Mouse (Mus musculus): ENCODE measurements around the gene Oscp1.

Oscp1 gene

DNA sequence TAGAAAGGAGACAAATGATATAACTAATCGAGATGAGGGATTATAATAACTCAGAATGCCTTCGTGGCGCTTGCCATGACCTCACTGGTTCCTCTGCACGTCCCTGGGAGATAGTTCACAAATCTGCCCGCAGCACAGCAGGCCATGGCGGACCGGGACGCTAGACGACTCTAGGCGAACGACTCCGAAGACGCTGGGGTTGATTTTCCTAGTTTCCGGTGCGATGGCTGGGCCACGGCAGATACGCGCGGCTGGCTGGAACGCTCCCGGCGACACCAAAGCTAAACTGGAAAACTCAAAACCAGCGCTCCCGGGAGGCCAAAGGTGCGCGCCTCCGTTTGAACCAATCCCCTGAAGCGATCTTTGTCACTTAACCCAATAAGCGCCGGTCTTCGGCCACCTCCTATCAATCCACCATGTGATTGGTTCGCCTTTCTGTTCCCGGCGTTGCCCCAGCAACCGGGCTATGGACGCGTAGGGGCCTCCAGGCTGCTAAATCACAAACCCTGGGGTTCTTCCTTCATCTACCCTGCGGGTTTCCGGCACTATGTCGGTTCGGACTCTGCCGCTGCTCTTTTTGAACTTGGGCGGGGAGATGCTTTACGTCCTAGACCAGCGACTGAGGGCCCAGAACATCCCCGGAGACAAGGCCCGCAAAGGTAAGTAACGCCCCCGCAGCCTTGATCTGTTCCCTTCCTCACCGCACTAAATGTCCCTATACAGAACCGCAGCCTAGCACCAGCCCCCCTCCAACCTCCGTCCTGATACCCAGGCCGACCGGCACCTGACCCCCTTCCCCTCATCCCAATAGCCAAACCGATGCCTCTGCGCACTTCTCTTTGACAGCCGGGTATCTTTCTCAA lies at the start of gene Oscp1:
Oscp1 (plus strand) TSS at position 432 of the 863 bp plus-strand sequence.
- DNase-seq, result peak; percentile 95

DNA sequence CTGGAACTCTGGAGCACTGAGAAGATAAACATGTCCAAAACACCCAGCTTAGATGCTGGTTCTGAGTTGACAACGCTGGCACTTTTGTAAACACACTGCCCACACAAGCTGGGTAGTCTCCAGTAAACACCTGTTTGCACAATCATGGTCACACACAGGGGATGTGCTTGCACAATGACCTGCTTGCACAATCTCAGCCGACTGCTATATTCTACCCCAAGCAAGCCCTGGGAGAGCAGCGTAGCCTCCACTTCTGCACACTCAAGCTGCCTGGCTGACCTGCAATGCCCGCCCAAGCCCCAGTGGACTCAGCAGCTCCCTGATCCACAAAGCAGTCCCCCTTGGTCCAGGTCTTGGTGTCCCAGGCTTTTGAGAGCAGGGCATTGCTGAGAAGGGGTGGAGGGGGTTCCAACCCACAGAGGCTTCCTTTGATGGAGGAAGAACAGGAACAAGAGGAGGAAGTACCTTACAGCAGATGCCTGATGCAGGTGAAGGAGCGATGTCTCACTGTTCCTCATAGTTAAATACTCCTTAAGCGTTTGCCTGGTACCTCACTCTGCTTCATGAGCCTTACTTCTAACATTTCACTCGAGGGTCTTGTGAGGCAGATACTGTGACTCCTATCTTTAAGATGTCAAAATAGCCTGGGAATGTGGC lies 40.6 kb upstream of the Oscp1 start:
- DNase-seq, result peak; percentile 80

DNA sequence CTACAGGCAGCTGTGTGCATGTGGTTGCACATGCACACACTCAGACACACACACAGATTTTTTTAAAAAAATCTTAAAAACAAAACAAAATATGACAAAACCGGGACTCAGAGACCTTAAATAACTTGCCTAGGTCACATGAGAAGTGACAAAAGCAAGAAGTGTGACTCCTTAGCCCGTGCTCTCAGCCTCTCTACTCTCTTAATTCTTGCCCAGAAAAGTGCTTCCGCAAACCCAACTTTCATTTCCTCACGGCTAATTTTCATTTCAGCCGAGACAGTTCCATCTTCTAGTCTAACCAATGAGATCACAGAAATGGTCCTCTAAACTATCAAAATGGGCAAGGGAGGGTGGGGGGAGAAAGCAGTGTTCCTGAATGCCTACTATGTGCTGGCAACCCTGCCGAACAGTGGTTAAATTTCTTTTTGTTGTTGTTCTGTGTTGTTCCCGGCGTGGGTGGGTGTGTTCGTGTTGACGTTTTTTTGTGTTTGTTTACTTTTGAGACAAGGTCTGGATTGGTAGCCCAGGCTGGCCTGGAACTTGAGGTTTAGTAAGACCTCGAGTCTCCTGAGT lies 39.3 kb upstream of the Oscp1 start:
- DNase-seq, result peak; percentile 55

DNA sequence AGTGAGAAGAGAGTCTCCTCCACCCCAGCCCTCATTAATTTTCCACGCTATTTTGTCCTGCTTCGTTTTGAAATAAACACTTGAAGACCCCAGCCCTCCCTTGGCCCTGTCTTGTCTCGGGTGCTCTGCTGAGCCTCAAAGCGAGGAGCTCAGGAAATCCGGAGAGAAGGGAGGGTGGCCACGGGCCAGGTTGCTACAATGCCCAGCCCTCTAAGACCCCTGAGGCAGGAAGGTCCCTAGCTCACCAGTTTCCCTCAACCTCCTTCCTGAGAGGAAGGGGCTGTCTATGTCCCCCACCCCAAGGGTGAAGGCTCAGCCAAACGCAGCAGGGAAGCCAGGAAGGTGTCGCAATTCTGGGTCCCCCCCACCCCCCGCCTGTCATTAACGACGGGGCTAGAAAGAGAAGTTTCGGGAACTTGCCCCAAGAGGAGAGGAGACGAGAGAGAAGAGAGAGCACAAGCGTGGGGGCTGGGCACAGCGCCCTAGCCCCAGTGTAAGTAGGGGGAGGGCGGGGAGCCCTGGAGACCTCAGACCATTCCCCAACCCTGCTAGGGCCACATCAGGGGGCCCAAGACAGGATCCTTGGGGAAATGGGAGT lies 34.0 kb upstream of the Oscp1 start, which contains the start of gene Csf3r:
Csf3r (plus strand) TSS at position 248 of the 598 bp plus-strand sequence.
- DNase-seq, result peak; percentile 54

DNA sequence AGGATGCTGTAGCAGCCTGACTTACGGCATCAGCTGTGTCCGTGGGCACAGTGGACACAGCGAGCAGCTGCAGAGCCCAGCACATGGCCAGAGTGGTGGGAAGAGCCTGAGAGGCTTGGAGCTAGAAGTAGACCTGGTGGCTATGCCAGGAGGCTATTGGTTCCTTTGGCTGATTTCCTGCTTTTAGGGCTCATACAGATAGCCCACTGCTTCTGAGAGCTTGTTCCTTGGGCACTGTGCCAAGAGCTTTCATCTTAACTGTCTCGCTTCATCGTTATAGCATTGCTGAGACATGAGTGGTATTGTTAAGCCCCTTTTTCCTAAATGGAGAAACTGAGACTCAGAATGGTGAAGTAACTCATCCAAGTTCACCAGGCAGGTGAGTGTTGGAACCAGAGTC lies 32.6 kb upstream of the Oscp1 start:
- no peak for DNase-seq

DNA sequence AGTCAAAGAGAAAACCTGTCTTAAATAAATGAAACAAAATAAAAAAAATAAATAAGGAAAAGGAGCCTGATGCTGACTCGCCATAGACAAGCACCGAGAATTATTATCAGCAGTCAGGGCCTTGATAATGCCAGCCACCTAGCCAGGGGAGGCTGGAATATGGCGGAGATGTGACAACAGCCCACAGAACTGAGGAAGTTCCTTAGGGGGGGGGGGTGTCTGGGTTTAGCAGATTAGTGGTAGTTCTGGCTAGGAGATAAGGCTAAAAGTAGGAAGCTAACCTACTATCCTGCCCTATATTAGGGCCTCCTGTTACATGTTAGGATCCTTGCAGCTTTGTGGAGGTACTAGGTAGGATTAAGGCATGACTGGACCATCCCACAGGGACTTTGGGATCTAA lies 30.4 kb upstream of the Oscp1 start:
- DNase-seq, result no peak

DNA sequence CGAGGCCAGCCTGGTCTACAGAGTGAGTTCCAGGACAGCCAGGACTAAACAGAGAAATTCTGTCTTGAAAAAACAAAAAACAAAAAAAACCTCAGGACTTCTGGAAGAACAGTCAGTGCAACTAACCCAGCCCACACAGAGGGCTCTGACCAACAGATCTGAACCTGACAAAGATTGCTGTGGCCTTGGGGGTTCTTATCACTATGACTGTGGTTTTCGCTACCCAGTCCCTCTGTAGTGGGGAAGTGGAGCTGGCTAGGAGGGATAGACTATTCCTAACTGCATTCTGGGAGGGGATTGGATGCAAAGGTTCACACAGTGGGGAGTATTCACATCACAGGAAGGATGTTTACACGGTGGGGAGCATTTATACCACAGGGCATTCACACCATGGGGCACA lies 29.3 kb upstream of the Oscp1 start:
- no peak for DNase-seq

DNA sequence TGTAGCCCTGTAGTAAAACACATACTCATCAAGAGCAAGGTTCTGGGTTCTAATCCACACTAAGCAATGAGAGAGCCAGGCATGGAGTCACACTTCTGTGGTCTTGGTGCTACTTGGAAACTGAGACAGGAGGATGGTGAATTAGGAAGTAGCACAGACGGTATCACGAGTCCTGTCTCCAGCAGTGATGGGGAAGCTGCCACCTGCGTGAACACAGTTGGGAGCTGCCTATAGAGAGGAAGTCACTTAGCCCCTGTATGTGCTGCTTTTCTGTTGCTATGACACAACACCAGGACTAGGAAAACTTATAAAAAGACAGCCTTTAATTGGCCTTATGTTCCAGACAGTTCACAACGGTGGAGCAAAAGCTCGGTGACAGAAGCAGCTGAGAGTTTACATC lies 27.7 kb upstream of the Oscp1 start:
- DNase-seq, result peak; percentile 80

DNA sequence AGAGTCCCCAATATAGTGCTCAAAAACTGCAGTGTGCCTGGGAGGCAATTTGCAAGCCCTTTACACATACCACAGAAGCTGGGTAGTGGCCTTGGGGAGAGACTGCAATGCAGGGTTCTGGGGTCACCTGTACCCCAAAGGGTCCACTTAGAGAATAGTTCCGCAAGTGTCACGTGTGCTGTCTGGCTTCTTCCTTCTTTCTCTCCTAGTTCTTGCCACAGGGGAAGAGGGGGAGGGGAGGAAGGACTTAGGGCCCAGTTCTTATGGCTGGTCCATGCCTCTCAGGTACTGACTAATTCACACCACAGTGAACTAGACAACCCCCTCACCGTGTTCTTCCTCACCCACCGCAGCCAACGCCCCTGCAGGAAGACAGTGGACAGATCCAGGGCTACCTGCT lies 23.0 kb upstream of the Oscp1 start:
- peak; percentile 60 for DNase-seq

DNA sequence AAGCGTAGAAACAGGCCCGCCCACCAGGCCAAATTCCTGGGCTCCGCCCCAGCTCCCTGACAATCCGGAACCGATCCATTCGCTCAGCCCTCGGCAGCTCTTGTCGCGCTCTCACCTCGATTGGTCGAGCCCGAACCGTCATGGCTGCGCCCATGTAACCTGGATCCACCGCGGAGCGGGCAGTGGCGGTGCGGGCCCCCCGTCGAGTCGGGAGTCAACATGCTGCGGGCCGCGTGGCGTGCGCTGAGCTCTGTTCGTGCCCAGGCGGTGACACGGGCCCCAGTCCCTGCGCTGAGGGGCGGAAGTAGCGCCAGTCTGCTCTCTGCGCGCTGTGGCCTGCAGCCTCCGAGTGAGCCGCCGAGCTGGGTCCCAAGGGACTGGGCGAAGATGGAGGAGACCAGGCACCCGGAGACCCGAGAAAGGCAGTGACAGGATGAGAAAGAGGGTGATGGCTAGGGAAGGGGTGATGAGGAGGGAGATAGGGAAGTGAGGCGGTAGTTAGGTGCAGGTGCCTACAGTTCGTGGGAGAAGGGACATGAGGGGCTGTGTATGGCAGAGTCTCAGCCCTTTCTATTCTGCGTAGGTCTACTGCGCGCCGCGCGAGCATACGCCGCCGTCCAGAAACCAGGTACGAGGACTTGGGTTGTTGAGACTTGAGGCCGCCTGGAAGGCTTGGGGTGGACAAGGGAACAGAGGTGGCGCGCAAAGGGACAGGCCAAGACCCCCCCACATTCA lies 11.3 kb upstream of the Oscp1 start, which contains the start of gene Mrps15:
Mrps15 (plus strand) TSS at position 75 of the 735 bp plus-strand sequence.
- DNase-seq, result peak; percentile 86

DNA sequence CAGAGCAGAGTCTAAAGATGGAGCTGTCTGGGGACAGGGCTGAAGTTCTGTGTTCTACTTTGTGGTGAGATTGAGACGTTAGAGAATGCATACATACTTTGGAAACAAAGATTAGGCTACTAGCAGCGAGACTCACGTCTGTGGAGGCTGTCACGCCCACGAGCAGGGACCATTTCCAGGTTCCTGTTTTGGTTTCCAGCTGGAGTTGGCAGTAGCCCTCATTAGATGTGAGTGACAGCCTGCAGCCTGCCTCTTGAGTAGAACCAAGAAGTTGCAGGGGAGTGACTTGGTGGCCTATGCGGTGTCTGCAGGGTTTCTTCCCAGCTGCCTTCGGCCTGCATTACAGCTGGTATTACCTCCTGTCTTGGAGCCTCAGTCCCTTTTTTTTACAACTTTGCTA lies 6.7 kb upstream of the Oscp1 start:
- DNase-seq, result peak; percentile 93

DNA sequence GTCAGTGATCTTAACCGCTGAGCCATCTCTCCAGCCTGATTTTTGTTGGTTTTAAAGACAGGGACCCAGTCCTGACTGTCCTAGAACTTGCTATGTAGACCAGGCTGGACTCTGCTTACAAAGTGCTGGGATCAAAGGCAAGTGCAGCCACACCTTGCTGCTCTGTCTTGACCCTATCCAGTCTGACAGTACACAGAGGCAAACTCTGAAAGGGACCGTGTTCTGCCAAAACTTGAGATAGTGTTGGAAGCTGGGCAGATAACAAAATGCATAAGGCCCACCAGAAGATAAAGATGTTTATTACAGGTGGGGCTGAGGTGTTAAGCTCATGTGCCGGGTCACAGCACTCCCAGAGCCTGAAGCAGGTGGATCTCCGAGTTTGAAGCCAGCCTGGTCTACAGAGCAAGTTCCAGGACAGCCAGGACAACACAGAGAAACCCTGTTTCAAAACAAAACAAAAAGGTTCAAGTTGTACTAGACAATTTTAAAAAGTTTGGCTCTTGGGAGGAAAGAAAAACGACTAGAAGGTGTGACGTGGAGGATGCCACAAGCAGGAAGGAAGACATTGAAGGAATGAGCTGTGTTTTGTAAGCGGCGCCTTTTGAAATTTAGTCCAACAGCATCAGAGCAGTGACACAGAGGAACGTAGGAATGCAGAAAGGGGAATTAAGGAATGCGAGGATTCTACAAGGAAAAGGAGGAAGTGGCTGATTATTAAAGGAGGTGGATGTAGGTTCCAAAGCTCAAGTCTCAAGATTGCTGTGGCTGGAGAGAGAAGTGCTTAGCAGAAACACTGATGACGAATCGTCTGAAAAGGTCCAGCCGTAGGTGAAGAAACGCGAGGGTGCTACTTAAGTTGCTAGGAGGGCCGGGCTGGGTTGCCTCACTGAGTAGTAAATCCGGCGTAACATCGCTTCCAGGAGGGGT lies 895 bp upstream of the Oscp1 start:
- DNase-seq, result no peak

DNA sequence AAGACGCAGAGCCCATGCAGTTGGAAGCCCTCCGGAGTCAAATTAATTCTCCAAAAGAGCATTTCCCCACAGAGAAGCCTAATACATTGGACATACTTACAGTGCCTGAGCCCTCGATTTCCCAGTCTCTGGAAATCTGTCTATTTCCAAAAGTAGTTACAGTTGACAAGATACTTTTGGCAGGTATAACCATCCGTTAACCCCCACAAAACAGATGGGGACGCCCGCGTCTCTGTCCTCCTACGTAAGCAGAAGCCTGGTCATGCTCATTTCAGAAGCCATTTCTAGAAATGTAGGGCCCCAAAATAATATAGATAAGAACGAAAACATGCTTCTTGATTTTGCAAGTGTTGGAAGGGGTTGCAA lies 615 bp downstream of the Oscp1 start:
- peak; percentile 83 for DNase-seq

DNA sequence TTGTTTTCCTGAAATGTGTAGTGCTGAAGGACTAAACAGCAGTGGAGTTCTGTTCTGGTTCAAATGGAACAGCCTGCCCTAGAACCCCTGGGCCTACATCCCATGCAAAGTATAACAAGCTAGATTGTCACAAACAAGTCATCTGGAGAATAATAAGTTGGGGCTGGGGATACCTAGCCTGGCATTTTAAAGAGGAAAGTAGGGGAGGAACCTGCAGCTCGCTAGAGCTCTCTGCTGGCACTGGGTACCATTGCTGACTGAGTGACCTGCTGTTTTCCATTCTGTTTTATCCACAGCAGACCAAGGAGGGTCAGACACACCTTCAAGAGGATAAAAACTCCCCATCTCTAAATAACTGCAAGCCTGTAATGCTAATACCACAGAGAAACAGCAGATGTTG lies 4.5 kb downstream of the Oscp1 start:
- no peak for DNase-seq

DNA sequence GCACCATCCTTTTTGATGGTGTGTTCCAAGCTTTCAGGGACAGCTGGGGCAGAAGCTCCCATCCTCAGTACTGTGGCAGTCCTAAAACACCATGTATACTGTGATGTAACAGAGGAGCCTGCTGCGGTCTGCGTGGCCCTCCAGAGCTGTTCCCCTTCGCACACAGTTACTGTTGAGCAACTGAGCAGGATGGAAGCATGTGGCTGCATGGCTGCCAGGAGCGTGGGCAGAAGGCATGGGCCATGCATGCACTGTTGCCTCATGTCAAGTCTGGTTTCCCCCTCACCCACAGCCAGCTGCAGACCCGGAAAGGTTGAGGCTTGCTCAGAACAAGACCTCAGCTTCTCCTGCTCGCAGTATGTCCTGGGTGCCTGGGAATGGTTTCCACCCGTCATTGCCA lies 6.9 kb downstream of the Oscp1 start:
- DNase-seq, result peak; percentile 95

DNA sequence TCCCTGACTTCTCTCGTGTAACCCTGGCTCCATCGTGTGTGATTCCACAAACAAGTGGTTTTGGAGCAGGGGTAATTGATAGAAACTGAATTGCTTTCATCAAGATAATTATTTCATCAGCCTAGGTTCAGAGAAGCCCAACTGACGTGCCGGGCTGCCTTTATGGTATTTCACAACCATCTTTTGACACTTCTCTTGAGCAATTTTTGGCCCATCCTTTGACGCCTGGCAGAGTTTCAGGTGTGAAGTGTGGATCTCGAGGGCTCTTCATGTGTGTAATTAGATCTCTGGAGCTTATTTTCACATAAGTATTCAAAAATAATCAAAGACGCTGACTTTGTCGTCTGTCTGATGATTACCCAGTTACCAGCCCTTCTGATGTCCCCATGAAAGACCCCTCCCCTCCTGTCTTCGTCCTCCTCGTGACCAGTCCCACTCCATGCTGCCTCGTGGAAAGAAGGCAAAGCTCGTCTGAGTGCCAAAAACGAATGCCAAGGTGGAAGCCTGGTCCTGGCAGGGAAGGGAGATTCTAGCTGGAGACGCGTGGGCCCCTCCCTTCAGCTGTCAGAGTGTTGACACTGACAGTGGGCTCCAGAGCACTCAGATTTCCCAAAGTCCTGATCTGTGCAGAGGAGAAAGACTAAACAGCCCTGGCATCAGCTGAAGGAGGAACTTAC lies 9.2 kb downstream of the Oscp1 start:
- no peak for DNase-seq

DNA sequence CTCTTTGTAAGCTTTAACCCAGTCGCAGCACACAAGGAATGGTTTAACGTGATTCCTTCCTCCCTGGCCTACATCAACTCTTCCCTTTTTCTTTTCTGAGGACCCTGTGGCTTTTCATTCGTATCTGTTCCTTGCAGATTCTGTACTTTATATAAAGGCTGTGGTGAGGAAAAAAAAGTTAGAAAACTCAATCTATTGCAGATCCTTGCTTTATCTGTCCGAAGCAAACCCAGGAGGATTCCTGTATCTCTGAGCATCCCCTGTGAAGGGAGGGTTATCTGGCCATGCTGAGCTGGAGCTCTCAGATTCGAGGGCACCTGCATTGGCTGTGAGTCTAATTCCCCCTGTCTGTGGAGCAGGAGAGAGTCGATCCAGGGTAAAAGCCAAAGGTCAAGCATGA lies 10.5 kb downstream of the Oscp1 start:
- DNase-seq, result no peak

DNA sequence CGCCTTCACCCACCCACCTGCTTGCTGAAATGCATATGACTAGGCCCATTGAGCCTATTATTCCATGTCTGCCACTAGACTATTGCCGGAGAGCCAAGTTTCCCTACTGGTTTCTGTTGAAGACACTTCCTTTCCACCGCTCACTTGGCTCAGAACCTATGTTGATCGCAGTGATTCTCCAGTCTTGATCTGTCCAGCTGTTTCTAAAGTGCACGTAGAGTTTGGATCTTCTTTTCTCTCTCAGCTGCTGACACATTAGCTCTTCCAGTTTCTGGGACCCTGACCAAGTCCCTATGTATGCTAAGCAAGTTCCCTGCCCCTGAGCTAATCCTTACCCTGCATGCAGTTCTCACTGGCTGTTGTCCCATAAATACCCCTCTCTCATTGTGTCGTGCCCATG lies 19.5 kb downstream of the Oscp1 start:
- no peak for DNase-seq

DNA sequence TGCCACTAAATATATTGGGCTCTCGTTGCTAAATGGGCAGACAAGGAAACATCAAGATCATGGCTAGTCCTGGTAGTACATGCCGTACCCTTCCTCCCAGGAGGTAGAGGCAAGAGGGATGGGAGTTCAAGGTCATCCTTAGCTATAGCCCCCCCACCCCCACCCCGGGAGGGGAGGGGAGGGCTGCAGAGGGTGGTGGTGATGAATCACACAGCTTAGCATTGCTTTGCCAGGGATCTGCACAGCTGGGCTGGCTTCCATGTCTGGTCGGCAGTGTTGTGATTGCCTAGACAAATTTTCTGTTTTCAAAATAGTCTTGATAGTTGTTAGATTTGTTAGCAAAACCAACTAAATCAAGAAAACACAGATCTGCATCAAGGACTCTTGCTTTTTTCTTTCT lies 20.9 kb downstream of the Oscp1 start:
- DNase-seq, result no peak

DNA sequence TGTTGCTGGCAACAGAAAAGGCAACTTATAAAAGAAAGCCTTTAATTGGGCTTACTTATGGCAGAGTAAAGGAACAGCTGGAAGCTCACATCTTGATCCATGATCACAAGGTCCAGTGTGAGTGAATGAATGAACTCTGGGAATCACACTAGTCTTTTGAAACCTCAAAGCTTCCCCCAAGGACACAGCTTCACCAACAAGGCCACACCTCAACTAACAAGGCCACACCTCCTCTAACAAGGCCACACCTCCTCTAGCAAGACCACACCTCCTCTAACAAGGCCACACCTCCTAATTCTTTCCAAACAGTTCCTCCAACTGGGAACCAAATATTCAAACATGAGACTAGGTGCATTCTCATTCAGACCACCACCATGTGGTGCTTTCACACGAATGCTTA lies 23.2 kb downstream of the Oscp1 start:
- DNase-seq, result no peak

DNA sequence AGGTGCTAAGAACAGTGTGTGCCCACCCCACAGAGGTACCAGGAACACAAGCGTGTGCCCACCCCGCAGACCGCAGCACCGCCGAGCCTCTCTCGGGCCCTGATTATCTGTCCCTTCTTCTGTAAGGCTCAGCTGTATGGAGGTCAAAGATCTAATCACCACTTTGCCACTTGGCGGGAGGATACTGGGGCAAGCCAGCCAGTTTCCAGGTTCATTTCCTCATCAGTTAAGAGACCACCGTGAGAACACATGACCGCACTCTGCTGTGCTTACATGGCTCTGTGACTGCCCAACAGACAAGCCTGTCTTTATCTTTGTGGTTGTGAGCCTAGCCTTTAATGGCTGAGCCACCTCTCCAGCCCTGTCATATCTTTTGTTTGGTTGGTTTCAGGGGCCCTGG lies 24.7 kb downstream of the Oscp1 start:
- no peak for DNase-seq

Measured in layer of hippocampus, adult 9-11 months (tissue).